Mouse (Mus musculus) spleen, postnatal 14 days (tissue): ENCODE data around the gene Lemd1.

Experiments
- DNase-seq, 2 experiments: peaks; one replicate each; pipeline ENCODE4 v3.0.0; 2021 to 2022; ENCODE audit warnings: low spot score in 2 of 2

Gene Lemd1

DNA sequence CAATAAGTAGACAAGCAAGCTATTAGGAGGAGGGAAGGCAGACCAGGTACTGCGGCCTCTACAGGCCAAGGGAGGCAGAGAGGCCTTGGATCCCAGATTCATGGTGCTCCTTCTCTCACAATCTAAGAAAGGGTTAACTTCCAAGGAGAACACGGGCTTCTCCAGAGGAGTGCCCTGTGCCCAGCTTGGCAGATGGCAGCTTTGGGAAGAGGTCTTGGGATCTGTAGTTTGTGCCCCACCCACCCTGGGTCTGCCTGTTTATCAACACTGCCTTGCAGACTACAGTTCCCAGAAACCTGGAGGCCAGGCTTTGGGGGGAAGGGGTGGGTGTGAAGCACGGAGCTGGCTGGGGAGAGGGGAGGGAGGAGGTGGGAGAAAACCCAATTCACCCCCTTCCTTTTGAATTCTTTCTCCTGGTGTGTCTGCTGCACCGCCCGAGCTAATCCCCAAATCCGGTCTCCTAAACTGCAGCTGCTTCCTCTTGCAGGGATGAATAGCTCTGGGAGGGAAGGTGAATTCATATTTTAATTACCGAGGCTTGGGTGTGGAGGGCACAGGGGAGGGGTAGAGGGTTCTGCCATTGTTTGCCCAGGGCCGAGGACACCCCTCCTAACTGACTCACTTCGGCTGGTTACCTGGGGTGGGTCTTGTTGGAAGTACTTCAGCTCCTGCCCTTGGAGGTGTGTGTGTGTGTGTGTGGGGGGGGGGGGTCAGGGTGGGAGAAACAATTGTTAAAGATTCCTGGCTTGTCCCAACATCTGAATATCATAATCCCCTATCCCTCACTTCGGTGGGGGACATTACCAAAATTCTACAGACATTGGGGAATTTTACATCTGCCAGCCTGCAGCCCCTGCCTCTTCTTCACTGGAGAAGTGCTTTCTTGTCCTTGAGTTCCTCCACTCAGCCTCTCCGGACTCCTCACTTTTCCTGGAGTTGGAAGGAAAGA is 9.6 kb downstream of the Lemd1 start:
- no peak for DNase-seq

DNA sequence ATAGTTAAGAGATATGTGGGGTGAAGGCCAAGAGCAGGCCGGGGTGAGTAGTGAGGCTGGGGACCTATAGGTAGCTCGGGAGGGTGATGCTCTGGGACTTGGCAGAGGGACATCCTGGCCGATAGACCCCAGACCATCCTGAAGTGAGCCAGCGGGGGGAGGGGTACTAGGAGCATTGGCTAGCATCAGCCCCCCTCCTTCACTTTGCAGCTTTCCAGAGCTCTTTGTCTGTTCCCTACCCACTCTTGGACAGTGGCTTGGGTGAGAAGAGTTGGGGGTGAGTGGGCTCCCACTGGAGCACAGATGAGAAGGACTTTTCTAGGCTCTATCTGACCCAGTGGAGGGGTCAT is 10.3 kb downstream of the Lemd1 start:
- DNase-seq, result no peak

DNA sequence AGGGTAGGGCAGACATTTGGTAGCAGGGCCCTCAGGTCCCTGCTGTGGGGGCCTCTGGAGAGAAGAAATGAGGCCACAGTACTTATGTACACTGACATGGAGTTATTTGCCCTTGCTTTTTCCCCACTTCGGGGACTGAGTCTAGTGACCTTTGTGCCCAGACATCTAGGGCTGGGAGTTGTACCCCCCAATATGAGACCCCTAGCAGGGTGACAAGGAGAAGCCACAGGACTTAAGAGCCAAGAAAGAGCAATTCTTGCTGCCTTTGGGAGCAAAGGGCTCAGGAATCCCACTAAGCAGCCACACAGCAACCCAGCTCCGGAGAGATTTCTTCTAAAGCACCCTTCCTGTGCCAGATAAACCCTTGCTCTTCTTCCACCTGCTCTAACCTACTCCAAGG is 10.7 kb downstream of the Lemd1 start:
- no peak for DNase-seq

DNA sequence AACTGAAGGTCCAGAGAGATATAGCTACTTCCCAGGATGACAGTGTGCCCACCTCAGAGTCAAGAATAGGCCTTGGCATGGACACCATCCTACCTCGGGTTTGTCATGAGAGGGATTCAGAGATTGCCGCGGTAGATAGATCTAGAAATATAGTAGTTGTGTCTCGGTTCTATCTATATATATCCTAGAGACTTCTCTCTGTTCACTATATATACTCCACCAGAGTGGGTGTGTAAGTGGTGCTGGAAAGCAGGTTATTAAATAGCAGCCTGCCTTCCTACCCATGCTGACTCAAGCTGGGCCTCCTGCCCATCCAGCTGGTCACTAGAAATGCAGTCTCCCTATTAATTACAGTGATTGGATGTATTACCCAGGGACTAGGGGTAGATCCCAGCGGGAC is 11.5 kb downstream of the Lemd1 start:
- no peak for DNase-seq

DNA sequence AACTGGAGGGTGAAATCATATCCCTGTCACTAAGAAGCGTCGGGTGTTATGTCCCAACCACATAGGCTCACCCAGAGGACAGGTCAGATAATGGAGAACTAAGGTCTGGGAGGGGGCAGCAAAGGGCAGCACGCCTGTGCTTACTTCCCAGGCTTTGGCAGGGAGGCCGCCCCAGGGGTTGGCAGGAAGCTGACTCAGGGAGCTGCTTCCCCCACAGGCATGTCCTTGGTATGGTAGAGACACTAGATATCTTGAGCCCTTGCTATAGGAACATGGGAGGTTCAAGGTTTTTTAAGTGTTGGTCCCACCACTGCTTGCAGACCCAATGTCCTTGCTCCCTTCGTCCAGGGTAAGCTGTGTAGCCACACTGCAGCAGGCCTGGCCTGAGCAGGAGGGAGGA is 14.7 kb downstream of the Lemd1 start:
- DNase-seq, result no peak

DNA sequence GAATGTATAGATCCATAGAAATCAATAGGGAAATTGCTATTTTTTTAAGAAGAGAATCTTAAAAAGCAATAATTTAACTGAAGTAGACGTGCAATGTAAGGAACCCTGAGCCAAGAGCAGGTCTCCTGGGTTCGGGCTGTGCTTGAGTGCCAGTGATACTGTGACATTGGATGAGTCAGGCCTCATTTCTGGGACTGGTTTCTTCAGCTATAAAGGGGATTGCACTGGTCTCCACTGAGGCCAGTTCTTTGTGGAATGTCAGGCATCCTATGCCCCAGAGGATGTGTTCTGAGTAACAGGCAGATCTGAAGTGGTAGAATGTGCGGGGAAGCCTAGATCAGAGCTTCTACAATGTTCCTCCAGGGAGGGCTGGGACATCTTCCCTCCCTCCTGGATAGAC is 15.6 kb downstream of the Lemd1 start:
- DNase-seq, result no peak

DNA sequence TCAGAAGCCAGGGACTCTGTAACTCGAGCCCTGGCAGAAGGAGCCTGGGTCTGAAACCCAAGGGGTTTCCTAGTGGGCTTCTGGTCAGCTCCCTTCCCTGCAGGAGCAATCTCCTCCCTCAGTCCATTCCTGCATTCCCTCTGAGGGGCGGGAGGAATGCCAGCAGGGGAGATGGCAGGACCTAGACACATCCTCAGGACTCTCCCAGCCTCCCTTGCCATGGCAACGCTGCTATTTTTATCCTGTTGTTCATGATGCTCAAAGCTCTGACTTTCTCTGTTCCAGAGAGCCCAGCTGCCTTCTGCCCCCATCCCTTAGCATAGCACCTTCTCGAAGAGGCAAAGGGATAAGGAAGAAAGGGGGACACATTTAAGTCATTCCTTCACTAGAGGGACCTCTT is 16.9 kb downstream of the Lemd1 start:
- DNase-seq, result no peak

DNA sequence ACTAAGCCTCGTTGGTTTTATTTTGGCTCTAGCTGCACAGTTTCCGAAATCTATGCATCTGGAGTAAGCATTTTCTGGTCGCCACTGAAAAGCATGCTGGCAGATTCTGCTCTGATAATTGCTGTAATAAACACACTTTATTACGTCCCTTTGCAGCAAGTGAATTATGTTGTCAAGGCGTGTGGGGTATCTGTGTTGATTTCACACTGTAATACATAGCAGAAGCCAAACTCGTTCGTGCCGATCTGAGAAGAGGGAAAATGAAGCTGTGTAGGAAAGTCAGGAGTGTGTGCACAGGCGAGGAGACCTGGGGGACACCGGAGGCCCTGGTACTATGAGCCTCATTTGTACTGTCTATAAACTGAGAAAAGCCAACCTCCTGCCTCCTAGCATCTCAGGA is 18.2 kb downstream of the Lemd1 start:
- DNase-seq, result no peak

DNA sequence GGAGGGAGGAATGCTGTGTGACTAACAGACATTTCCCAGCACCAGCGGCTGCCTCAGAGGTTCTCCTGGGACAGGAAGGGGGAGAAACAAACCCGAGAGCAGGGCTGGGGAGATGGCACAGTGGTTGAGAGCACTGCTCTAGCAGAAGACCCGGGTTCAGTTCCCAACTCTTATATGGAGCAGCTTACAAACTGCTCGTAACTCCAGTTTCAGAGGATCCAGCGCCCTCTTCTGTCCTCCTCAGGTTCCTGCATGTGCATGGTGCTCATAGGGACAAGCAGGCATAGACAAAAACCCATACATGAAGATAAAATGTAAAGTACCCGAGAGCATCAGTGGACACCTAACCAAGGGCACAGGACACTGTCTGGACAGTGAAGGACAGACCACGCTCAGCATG is 19.7 kb downstream of the Lemd1 start:
- DNase-seq, result no peak

DNA sequence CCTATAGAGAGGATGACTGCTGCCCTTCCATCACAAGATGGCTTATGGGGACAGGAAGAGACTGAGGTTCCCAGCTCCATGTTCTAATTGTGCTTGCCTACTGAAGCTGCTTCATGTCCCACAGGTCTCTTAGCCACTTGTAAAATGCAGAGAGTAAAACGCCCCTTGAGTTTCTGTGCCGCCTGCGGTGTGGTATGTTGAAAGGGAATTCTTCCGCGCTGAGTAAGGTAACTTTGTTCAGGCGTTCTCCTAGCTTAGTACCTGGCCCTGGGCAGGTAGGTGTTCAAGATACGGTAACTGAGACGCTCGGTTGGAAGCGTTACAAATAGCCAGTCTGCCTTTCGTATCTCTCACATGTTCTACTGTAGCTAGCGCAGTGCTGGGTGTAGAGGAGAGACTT is 20.4 kb downstream of the Lemd1 start:
- DNase-seq, result no peak

DNA sequence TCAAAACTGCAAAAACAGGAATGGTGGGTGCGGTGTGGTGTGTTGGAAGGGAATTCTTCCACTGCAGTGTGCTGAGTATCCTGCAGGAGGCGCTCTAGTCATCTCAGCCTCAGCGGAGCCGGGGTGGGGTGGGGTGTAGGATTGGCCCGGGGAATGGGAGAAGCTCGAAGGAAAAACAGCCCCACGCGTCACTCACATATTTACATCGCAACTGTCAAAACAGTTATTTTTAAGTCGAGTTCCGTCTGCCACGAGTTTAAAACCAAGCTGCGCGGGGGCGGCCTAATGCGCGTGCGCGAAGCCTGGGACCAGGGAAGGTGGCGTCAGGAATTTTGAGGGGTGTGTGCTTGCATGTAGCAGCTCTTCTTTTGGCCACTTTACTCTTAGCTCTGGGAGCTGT is 21.0 kb downstream of the Lemd1 start:
- DNase-seq, result peak in 1 of 2 experiments; percentile 16

DNA sequence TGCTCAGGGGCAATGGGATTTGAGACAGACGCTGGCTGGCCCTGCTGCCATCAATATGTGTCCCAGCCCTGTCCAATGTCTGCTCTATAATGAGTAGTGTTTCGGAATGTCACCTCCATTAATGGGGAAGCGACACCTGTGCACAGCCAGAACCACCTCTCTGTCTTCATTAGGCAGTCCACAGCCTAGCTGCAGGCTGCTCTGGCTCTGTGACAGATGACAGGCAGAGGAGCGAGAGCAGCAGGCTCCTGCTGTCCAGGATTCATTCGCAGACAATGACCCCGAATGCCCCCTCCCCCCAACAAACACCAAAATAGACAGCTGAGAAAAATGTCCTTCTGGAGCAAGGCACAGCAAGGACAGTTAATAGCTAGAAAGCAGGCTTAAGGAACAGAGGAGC is 21.8 kb downstream of the Lemd1 start:
- DNase-seq, result no peak

DNA sequence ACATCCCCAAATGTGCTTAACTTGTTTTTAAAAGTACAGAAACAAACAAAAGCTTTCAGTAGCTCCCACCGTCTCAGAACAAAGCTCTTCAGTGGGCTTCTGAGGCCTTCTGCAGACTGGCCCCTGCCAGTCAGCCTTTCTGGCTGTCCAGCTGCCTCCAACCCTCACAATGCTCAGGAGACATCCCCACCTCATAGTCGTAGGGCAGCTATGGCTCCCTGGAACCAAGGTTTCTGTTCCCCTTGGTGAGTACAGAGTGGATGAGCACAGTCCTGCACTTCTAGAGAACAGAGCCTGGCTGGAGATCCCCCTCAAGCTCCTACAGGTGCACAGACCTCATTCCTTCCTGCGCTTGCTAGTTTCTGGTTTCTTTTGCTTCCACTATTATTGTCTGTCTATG is 25.0 kb downstream of the Lemd1 start:
- no peak for DNase-seq

DNA sequence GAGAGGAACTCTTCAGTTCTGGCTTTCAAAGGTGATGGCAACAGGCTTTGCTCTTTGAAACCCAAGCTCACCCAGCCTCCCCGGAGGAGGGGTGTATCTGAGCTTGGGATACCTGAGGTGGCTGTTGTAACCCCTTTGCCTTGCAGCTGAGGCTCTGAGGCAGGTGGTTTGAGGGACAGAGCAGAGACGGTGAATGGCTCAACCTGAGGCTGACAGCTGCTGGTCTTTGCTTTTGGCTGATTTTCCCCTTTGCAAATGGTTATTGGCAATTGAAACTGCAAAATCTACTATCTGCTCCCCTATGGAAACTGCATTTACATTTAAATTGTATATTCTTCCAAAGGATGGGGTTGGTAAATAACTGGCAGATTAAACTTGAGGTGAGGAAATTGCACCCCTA is 30.4 kb downstream of the Lemd1 start:
- DNase-seq, result no peak

DNA sequence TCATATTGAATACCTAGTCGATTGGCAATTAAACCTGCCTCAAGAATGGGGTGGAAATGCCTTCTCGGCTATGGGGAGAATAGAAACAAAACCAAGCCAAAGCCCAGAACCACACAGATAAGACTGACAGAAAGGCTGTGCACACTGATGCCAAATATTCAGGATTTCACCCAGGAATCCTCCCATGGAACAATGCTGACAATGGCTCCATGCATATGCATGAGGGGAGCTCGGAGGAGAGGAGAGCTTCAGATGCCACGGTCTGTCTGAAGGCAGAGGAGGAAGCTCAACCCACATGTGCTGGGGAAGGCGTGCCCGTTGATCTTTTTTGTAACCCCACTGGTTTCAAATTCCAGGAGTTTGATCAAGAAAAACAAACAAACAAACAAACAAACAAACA is 30.9 kb downstream of the Lemd1 start:
- DNase-seq, result no peak

DNA sequence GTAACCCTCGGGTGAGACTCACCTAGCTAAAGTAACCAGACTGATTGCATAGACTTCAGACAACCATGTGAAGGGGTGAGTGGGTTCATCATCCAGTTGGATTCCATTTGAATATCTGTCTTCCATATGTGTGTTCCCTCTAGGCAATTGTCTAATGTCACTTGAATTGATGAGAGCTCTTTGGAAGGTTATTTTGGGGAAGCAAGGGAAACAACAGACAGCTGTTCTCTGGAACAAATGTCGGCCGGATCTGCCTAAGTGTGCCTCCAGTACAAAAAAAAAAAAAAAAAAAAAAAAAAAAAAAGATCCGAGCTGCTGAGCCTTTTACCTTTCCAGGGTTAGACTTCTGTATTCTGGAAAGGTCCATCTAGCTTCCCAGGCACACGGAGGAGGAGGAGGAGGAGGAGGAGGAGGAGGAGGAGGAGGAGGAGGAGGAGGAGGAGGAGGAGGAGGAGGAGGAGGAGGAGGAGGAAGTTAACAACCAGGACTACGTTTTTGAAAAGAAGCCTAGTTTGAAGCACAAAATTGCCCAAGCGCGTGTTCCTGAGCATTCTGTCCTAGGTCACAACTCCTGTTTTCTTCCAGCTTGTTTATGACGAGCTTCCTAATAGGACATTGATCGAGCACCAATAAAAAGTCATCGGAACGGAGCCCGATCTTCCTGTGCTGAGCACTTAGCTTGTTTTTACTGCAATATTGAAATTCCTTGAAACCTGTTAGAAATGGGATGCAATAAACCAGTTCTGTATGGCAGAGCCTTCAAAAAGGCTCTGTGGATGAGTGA is 35.3 kb downstream of the Lemd1 start:
- DNase-seq, result no peak

DNA sequence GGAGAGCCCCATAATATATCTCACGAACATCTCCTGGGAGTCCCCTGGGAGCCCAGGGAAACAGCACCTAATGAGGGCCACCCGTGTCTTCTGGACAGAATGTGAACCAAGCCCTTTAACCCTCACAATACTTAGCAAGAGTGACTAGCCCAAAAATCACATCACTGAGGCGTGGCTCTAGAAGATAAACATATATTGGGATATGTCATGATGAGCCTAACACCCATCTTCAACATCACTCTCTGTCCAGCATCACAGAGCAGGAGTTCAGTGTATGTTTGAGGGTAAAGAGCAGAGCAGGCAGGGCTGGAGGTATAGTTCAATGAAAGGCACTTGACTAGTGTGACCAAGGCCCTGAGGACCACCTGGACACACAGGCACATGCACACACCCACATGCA is 38.4 kb downstream of the Lemd1 start, which contains the start of gene Gm10188:
Gm10188 (minus strand) TSS at position 101 of the 400 bp plus-strand sequence.
- no peak for DNase-seq

DNA sequence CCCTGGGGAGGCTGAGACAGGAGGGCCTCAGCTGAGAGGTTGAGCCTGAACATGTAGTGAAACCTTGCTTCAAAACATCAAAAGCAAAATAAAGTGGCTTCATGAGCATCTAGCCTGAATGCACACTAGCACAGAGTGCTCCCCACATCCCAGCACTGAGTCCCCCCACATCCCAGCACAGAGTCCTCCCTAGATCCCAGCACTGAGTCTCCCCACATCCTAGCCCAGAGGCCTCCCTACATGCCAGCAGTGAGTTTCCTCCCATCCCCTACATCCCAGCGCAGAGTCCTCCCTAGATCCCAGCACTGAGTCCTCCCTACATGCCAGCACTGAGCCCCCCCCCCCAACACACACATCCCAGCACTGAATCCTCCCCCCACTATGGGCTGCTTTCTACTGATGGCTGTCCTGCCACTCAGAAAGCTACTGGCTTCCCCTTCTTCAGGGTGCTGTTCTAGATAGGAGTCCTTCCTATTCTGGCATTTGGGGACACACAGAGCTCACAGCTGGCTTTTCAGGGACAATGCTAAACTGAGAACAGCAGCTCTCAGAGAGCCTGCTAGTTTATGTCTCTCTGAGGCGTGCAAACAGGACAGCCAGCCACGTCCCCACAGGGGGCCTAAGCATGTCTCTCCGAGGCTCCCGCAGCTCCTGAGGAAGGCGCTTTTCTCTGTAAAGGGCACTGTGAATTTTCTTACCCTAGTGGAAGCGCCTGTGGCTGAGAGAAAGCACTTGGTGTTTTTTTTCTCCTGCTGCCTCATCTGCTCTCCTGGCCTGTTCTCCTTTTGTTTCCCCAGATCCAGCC is 40.4 kb downstream of the Lemd1 start:
- DNase-seq, result no peak

DNA sequence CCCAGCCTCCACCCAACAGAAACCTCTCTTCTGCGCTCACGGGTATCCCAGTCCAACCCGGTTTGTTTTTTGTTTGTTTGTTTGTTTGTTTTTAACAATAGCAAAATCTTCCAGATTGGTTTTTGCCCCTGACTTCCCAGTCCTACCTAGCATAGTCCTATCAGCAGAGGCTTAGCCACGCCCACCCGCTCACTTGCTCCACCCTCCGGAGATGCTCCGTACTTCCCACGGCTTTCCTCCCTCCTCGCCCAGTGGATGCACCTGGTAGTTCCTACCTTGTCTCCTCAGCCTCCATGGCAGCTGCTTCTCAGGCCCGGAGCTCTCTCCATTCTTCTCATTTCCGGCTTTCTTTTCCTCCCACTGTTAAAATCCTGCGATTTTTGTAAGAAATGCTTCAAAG is 42.3 kb downstream of the Lemd1 start:
- no peak for DNase-seq

DNA sequence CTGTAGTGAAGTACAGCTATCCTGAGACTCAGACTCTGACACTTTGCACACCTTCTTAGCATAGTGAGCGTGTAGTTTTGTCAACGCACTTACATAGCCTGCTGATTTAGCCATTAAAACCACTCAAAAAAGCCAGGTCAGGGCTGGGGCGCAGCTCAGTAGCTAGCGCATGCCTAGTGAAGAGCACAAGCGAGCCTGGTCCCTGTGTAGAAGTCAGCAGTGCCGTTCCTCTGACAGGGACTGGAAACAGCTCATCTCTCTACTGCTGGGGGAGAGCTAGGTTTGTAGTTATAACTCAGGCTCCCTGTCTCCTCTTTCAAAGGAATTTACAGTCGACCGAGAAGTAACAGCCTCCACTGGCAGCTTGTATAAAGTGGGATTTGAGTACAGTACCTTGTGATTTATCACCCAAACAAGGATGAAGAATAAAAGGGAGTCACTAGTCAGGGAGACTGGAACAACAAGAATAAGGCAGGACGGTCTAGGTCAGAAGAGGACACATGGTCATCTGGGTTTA is 43.6 kb downstream of the Lemd1 start:
- no peak for DNase-seq

DNA sequence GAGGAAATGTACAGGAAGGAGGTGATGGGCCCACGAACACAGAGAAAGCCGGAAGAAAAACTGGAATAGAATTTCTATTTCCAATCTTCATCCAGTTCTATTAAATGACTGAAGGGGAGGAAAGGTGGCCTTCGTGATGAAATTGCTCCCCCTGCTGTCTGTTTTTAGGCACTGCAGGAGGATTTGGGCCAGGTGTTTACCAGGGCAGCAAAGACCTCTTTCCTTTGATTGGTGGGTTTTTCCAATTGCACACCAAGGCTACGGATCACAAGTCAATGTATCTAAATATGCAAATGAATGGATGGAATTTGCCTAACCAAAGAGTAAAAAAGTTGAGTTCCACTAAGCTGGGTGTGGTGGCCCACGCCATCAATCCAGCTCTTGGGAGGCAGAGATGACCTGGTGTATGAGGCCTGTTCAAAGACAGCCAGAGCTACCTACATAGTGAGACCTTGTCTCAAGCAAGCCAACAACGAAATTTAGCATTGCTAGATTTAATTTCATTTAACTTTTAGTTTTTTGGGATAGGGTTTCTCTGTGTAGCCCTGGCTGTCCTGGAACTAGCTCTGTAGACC is 46.4 kb downstream of the Lemd1 start:
- peak in 1 of 2 experiments; percentile 49 for DNase-seq

DNA sequence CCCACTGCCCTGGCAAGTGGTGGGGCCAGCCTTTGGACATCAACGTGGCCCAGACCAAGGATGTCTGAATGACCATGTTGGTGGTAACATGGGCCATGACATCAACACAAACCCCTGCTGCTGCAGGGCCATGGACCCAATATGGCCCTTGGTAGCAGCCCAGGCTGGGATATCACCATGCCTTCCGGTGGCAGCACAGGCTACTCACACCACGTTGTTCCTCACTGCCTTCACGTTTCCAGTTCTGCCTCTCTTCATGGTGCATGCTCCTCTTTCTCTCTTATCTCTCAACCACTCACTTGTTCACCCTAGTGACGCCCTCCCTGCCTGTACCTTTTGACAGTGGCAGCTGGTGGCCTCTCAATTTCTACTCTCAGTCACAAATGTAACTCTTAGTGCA is 53.8 kb downstream of the Lemd1 start:
- DNase-seq, result no peak
